Mouse (Mus musculus) intestine, embryonic 15.5 days (tissue): ENCODE results near the gene Timm8a2. TPM values are rescaled to one million over a fixed set of nuclear protein-coding genes. Genes with fewer than 3 reads are reported as not detected.

Experiments used
- ATAC-seq: fragments of 200-750 bp; cut with Nextera tagmentation; 2 replicates; pipeline ENCODE4 v1.8.0; 2017; ENCODE audit warnings: moderate TSS enrichment, moderate library complexity
- H3K27ac ChIP-seq: fragments of 300-500 bp; sonication (generic); 2 replicates; pipeline ENCODE4 v1.5.1; 2015; ENCODE audit warnings: mild to moderate bottlenecking, inconsistent platforms
- H3K27me3 ChIP-seq: fragments of 300-500 bp; sonication (generic); replicated peaks from 2 replicates; pipeline ENCODE4 v1.6.1; 2015; ENCODE audit warnings: inconsistent platforms
- H3K36me3 ChIP-seq: fragments of 300-500 bp; sonication (generic); 2 replicates; pipeline ENCODE4 v1.6.1; 2015; ENCODE audit warnings: inconsistent platforms
- H3K4me1 ChIP-seq: fragments of 300-500 bp; sonication (generic); replicated peaks from 2 replicates; pipeline ENCODE4 v1.6.1; 2015; ENCODE audit warnings: inconsistent platforms
- H3K4me2 ChIP-seq: fragments of 300-500 bp; sonication (generic); replicated peaks from 2 replicates; pipeline ENCODE4 v1.6.1; 2015; ENCODE audit warnings: mild to moderate bottlenecking, inconsistent platforms
- H3K4me3 ChIP-seq: fragments of 300-500 bp; sonication (generic); replicated peaks from 2 replicates; pipeline ENCODE4 v1.5.1; 2015; ENCODE audit warnings: inconsistent platforms
- H3K9ac ChIP-seq: fragments of 300-500 bp; sonication (generic); 2 replicates; pipeline ENCODE4 v1.6.1; 2015; ENCODE audit warnings: inconsistent platforms
- H3K9me3 ChIP-seq: fragments of 300-500 bp; sonication (generic); 2 replicates; pipeline ENCODE4 v1.6.1; 2016; ENCODE audit warnings: inconsistent platforms
- WGBS: fragments of 180-500 bp; shearing (Covaris S2); methylation state at CpG from one replicate; pipeline ENCODE4 v1.1.7; 2015; 5-methylcytosine and 5-hydroxymethylcytosine counted together
- polyA plus RNA-seq: library from polyadenylated mRNA; unstranded; fragments of >200 nt; fragmentation: Nextera tagmentation; extraction: Ambion mirVana; gene quantifications from 2 replicates; pipeline ENCODE4 v1.2.1, GENCODE M21; 2015

Timm8a2 gene
- not detected in 2 replicates for polyA plus RNA-seq

DNA sequence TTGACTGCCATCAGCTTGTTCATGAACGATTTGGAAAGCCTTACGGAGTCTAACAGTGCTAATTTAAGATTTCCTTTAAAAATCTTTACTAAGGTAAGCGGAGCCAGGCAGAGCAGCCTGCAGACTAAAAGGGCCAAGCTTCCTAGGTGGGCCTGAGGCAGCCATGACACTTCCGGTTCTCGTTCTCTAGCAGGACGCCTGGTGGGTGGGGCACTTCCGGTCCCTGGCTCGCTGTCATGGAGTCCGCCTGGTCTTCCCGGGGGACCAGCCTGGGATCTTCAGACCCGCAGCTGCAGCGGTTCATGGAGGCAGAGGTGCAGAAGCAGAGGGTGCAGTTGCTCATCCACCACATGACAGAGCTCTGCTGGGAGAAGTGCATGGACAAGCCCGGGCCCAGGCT lies at the start of gene Timm8a2:
Timm8a2 (plus strand) TSS at position 224 of the 400 bp plus-strand sequence.
- Histone ChIP-seq H3K4me1 (peaks cover 4% of the 10 kb centered on the region; the same call in 1 of the 2 replicates), H3K27ac (no peak within 1 kb of the TSS), H3K4me3 (no peak within 1 kb of the TSS), H3K9ac (no peak within 1 kb of the TSS), H3K9me3 (no peaks in the 10 kb centered on the region), H3K4me2 (no peak within 1 kb of the TSS), H3K36me3 (no peaks in the 10 kb centered on the region), H3K27me3 (no peaks in the 10 kb centered on the region)
- 92% methylated on average over 13 of the region's 13 CpGs for WGBS
- no peak for ATAC-seq

DNA sequence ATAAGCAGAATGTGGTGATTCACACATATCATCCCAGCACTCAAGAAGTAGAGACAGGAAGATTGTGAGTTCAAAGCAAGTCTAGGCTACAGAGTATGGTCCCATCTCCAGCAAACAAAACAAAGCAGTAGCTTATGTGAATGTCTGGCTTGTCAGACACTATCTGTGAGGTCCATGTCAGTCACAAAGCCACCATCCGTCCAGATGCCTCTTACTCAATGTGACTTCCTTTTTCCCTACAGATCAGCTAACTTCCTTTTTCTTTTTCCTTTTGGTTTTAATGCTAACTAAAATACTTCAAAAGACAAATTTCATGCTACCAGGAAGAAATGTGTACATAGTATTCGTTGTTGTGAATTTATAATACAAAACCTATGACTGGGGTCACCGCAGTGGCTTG lies 49.0 kb upstream of the Timm8a2 start:
- no peaks in the 10 kb centered on the region for H3K9me3 ChIP-seq
- H3K9ac ChIP-seq, result no peak overlapping the region
- no peaks in the 10 kb centered on the region; the same call in 1 of the 2 replicates for H3K4me1 ChIP-seq
- no peak overlapping the region for H3K4me2 ChIP-seq
- no peaks in the 10 kb centered on the region for H3K36me3 ChIP-seq
- H3K4me3 ChIP-seq, result no peak overlapping the region
- 77% methylated on average over 3 of the region's 3 CpGs for WGBS
- no peak overlapping the region for H3K27ac ChIP-seq
- ATAC-seq, result no peak
- H3K27me3 ChIP-seq, result no peaks in the 10 kb centered on the region

DNA sequence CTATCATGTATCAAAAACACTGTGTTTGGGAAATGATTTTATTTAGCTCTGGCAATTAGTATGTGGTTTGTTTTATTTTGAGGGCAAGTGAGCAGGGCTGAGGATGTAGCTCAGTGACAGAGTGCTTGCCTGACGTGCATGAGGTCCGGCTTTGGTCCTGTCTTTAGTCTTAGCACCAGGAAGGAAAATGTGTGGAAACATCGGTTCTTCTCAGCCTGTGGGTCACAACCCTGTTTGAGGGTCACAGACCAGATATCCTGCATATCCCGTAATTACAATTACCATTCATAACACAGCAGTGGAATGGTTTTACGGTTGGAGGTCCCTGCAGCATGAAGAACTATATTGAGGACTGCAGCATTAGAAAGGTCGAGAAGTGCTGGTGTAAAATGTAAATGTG lies 48.4 kb upstream of the Timm8a2 start:
- H3K4me3 ChIP-seq, result no peak overlapping the region
- H3K4me2 ChIP-seq, result no peak overlapping the region
- H3K9me3 ChIP-seq, result no peaks in the 10 kb centered on the region
- no peaks in the 10 kb centered on the region for H3K27me3 ChIP-seq
- 80% methylated on average over 6 of the region's 6 CpGs for WGBS
- no peak overlapping the region for H3K27ac ChIP-seq
- no peak overlapping the region for H3K9ac ChIP-seq
- H3K36me3 ChIP-seq, result no peaks in the 10 kb centered on the region
- H3K4me1 ChIP-seq, result no peaks in the 10 kb centered on the region; the same call in 1 of the 2 replicates
- ATAC-seq, result no peak

DNA sequence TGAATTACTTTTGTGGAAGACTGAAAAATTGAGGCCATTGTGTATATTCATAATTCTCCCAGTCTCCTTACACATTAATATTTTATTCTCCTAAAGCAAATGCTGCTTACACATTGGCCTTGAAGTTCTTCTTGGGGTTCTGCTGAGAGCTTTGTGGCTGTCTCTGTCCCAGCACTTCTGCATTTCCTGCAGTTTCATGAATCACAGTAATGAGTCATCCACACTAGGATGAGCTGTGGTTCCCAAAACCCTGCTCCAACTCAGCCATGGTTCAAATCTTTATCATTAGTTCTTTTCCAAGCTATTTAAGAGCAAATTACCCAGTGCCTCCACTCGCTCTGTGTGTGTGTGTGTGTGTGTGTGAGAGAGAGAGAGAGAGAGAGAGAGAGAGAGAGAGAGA lies 47.2 kb upstream of the Timm8a2 start:
- no peaks in the 10 kb centered on the region for H3K9me3 ChIP-seq
- H3K36me3 ChIP-seq, result no peaks in the 10 kb centered on the region
- no peak overlapping the region for H3K4me3 ChIP-seq
- no peaks in the 10 kb centered on the region for H3K27me3 ChIP-seq
- H3K9ac ChIP-seq, result no peak overlapping the region
- WGBS, result 67% methylated on average over 1 of the region's 1 CpGs
- no peak for ATAC-seq
- H3K27ac ChIP-seq, result no peak overlapping the region
- no peak overlapping the region for H3K4me2 ChIP-seq
- no peaks in the 10 kb centered on the region; the same call in 1 of the 2 replicates for H3K4me1 ChIP-seq

DNA sequence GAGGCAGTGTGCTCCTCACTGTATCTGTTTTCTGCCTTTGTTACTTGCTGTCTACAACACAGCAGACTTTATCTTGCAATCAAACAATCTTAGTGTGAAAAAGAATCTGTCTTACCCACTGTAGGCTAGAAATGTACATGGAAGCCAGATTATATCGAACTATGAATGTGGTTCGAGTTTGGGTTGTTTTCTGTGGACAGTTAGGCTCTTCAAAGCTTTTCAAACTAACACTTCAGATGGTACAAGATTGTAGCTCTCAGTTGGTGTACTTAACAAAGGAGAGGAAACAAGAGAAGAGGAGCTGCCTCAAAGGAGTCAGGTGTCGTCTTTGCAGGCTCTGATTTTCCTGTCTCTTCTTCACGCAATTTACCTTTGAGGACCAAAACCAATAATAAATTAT lies 46.8 kb upstream of the Timm8a2 start:
- Histone ChIP-seq H3K36me3 (no peaks in the 10 kb centered on the region), H3K9ac (no peak overlapping the region), H3K4me1 (no peaks in the 10 kb centered on the region; the same call in 1 of the 2 replicates), H3K9me3 (no peaks in the 10 kb centered on the region), H3K4me2 (no peak overlapping the region), H3K27me3 (no peaks in the 10 kb centered on the region), H3K4me3 (no peak overlapping the region), H3K27ac (no peak overlapping the region)
- ATAC-seq, result no peak
- WGBS, result 79% methylated on average over 4 of the region's 4 CpGs

DNA sequence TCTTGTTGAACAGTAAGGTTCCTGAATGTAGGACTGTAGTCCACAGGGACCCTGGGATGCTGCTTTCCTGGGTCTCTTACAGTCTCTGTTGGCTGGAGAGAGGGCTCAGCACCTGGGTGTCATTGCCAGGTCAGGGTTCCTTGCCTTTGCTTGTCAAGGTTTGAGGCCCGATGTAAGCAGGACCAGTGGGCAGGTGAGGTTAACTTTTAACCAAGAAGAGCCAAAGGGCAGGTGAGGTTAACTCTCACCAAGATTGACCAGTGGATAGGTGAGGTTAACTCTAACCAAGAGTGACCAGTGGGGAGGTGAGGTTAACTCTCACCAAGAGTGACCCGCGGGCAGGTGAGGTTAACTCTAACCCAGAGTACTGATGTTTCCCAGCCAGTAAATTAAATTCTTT lies 45.1 kb upstream of the Timm8a2 start:
- no peaks in the 10 kb centered on the region for H3K4me1 ChIP-seq
- no peak overlapping the region for H3K4me3 ChIP-seq
- ATAC-seq, result no peak
- no peaks in the 10 kb centered on the region for H3K9me3 ChIP-seq
- H3K36me3 ChIP-seq, result peaks cover 3% of the 10 kb centered on the region; the same call in 1 of the 2 replicates
- H3K27me3 ChIP-seq, result no peaks in the 10 kb centered on the region
- no peak overlapping the region for H3K27ac ChIP-seq
- WGBS, result 79% methylated on average over 3 of the region's 3 CpGs
- no peak overlapping the region for H3K9ac ChIP-seq
- no peak overlapping the region for H3K4me2 ChIP-seq

GRCm38 (mm10) chr14:121989869-121990268 lies 44.6 kb upstream of the Timm8a2 start:
- no peak for ATAC-seq

GRCm38 (mm10) chr14:121990897-121991296 lies 43.6 kb upstream of the Timm8a2 start:
- H3K27ac ChIP-seq, result no peak overlapping the region
- no peaks in the 10 kb centered on the region for H3K27me3 ChIP-seq
- H3K4me1 ChIP-seq, result no peaks in the 10 kb centered on the region
- H3K9me3 ChIP-seq, result no peaks in the 10 kb centered on the region
- no peak overlapping the region for H3K4me3 ChIP-seq
- H3K4me2 ChIP-seq, result no peak overlapping the region
- WGBS, result 77% methylated on average over 6 of the region's 6 CpGs
- no peak for ATAC-seq
- H3K9ac ChIP-seq, result no peak overlapping the region
- H3K36me3 ChIP-seq, result peaks cover 3% of the 10 kb centered on the region; the same call in 1 of the 2 replicates

More at GRCm38 (mm10) chr14:121989869-121990268, 44.6 kb upstream of the Timm8a2 start:
- Histone ChIP-seq H3K9ac (no peak overlapping the region), H3K27me3 (no peaks in the 10 kb centered on the region), H3K4me3 (no peak overlapping the region), H3K27ac (no peak overlapping the region), H3K36me3 (peaks cover 3% of the 10 kb centered on the region; the same call in 1 of the 2 replicates), H3K4me2 (no peak overlapping the region), H3K9me3 (no peaks in the 10 kb centered on the region), H3K4me1 (no peaks in the 10 kb centered on the region)
- 90% methylated on average over 3 of the region's 3 CpGs for WGBS

DNA sequence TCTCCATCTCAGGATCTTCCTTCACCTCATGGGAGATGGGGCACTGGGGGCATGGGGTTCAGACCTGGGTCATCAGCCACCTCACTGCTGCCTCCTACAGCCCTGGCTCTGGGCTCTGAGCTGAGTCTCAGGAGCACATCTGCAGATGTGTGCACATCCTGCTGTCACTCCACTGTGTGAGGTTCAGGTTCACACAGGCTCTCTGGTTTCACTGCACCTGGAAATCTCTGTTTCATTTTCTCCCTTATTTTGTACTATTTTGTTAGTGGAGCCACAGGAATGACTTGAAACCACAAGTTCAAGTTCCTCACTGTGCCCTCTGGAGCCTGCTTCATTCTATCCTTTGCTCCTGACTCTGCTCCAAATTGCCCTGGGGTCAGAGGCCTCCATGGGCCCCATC lies 42.6 kb upstream of the Timm8a2 start:
- ATAC-seq, result no peak
- H3K4me2 ChIP-seq, result no peak overlapping the region
- H3K9me3 ChIP-seq, result no peaks in the 10 kb centered on the region
- no peaks in the 10 kb centered on the region for H3K4me1 ChIP-seq
- no peak overlapping the region for H3K9ac ChIP-seq
- H3K27ac ChIP-seq, result no peak overlapping the region
- H3K4me3 ChIP-seq, result no peak overlapping the region
- H3K27me3 ChIP-seq, result no peaks in the 10 kb centered on the region
- peaks cover 3% of the 10 kb centered on the region; the same call in 1 of the 2 replicates for H3K36me3 ChIP-seq

GRCm38 (mm10) chr14:121992395-121993280 lies 41.8 kb upstream of the Timm8a2 start:
- Histone ChIP-seq H3K27me3 (no peaks in the 10 kb centered on the region), H3K4me3 (no peak overlapping the region), H3K4me1 (no peaks in the 10 kb centered on the region), H3K4me2 (no peak overlapping the region), H3K27ac (no peak overlapping the region), H3K9ac (no peak overlapping the region), H3K9me3 (no peaks in the 10 kb centered on the region), H3K36me3 (peaks cover 3% of the 10 kb centered on the region; the same call in 1 of the 2 replicates)
- no peak for ATAC-seq
- 86% methylated on average over 13 of the region's 13 CpGs for WGBS

- Histone ChIP-seq H3K4me2 (no peak overlapping the region), H3K9me3 (no peaks in the 10 kb centered on the region), H3K4me3 (no peak overlapping the region), H3K36me3 (peaks cover 3% of the 10 kb centered on the region; the same call in 1 of the 2 replicates), H3K4me1 (no peaks in the 10 kb centered on the region), H3K9ac (no peak overlapping the region), H3K27ac (no peak overlapping the region), H3K27me3 (no peaks in the 10 kb centered on the region)
- 72% methylated on average over 4 of the region's 4 CpGs for WGBS
- no peak for ATAC-seq
Measured at GRCm38 (mm10) chr14:121993616-121994015, 40.9 kb upstream of the Timm8a2 start.

- H3K4me1 ChIP-seq, result no peaks in the 10 kb centered on the region
- H3K27ac ChIP-seq, result no peak overlapping the region
- H3K36me3 ChIP-seq, result peaks cover 3% of the 10 kb centered on the region; the same call in 1 of the 2 replicates
- ATAC-seq, result no peak
- no peak overlapping the region for H3K4me3 ChIP-seq
- H3K9me3 ChIP-seq, result no peaks in the 10 kb centered on the region
- H3K4me2 ChIP-seq, result no peak overlapping the region
- H3K9ac ChIP-seq, result no peak overlapping the region
- WGBS, result 91% methylated on average over 17 of the region's 17 CpGs
- no peaks in the 10 kb centered on the region for H3K27me3 ChIP-seq
Measured at GRCm38 (mm10) chr14:121994171-121994700, 40.2 kb upstream of the Timm8a2 start.
